Mouse (Mus musculus): ENCODE results near the gene Gp1bb.

GRCm38 (mm10) chr16:18636804-18637203 is 14.6 kb upstream of the Gp1bb start:
- TF ChIP-seq CTCF (IDR thresholded peaks at IDR 0.05) (no peak), POLR2A (IDR thresholded peaks at IDR 0.05; ENCODE audit: insufficient read depth, low read depth, low read length) (no peak)
